Mouse (Mus musculus): ENCODE results near the gene Rbfox1.

The Rbfox1 gene

GRCm38 (mm10) chr16:5884746-5885689 lies at the start of gene Rbfox1:
Gene Rbfox1 (plus strand): TSS chr16:5885355.
- DNase-seq = peak; percentile 55

- DNase-seq = no peak
Measured at GRCm38 (mm10) chr16:5836744-5837143, 48.4 kb upstream of the Rbfox1 start.

- DNase-seq = no peak
Measured at GRCm38 (mm10) chr16:5841167-5841566, 44.0 kb upstream of the Rbfox1 start.

GRCm38 (mm10) chr16:5845645-5846044 lies 39.5 kb upstream of the Rbfox1 start:
- no peak for DNase-seq

DNA sequence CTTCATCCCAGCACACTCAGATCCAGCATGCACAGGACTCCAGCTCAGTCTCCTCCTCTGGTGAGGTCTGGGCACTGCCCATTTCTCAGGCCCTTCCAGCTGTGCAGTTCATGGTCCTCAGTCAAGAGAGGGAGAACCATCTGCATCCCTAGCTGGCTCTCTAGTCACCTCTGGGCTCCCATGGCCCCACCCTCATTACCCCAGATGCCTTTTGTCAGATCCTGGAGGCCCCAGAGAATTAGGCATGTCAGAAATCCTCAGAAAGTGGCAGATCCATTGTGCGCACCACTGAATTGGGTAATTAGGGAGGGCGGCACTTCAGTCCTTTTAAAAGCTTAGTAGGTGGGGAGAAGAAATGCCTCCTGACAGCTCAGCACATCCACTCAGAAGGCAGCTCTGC lies 32.1 kb upstream of the Rbfox1 start:
- DNase-seq = no peak

DNA sequence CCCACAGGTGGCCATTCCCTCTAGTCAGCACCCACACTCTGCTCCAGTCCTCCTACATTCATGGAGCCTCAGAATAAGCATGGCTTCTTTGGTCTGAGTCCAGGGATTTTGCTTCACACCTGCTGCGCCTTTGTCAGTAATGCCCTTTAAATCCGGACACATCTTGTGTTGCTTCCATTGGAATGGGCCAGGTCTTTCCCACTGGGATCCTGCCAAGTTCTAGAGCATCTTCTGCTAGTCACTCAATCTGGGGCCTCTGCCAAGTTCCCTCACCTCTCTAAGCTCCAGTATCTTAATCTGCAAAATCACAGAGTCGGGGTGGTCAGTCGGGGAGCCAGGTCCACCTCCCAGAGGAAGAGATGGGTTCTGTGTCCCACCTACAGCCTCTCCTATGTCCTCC lies 20.8 kb upstream of the Rbfox1 start:
- peak; percentile 41 for DNase-seq

DNA sequence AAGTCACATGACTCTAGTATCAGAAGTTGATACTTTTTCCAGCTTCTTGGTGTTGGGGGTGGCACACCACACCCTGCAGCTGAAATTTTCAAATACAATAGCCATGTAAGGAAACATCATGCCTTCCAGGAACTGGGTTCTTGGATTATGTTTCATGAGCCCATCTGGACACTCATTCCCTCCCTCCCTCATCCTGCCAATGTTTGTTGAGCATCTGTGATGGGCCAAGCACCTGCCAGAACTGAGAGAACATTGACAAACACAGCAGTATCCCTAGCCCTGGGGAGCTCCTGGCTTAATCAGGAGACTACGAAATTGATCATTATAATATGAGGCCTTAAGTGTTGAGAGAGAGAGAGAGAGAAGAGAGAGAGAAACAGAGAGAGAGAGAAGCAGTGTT lies 18.2 kb upstream of the Rbfox1 start:
- no peak for DNase-seq

DNA sequence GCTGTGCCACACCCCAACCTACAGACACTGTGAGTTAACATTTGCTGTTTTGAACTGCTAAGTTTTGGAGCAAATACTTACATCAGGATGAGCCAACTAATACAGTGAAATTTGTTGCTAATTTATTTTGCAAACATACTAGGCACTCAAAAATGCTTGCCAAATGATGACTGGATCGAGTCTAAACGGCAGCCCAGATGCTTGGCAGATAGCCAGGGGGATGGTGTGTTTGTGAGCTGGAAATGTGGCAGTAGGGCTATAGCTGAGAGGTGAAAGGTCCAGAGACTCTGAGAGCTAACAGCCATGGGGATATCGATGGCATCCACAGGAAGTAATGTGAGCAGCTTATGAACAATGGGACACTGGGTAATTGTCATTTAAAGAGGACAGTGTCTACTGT lies 14.8 kb upstream of the Rbfox1 start:
- no peak for DNase-seq

DNA sequence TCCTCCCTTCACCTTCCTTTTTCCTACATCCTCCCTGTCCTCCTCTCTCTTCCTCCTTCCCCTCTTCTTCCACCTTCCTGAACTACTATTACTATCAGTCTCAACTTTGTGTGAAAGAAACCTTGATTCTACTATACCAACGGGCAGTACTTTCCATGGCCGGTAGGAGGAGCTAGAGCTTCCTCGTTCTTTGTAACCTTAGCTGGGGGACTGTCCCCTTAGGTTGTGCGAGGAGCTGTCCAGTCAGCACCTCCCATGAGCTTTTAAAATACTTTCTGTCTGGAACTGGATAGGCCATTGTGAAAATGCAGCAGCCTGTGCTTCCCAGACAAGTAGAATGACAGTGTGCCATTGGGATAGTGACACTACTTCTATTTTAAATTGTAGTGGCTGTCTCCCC lies 3.3 kb upstream of the Rbfox1 start:
- peak; percentile 59 for DNase-seq

DNA sequence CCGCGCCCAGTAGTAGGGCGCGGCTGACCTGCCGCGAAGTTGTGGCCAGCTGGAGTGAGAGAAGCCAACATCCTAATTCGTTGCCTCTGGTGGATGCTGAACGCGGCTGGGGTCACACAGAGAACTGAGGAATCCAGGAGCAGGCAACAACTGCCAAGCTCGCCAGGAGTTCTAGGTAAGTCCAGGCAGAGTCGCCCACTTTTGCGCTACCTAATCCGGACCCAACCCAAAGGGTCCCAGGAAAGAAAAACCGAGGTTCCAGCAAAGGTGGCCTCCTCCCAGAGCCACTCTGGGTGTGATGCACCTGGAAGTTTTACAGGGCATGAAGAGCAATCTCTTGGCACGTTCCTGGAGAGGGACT lies 515 bp downstream of the Rbfox1 start:
- no peak for DNase-seq

GRCm38 (mm10) chr16:5895564-5895963 lies 10.4 kb downstream of the Rbfox1 start:
- no peak for DNase-seq

DNA sequence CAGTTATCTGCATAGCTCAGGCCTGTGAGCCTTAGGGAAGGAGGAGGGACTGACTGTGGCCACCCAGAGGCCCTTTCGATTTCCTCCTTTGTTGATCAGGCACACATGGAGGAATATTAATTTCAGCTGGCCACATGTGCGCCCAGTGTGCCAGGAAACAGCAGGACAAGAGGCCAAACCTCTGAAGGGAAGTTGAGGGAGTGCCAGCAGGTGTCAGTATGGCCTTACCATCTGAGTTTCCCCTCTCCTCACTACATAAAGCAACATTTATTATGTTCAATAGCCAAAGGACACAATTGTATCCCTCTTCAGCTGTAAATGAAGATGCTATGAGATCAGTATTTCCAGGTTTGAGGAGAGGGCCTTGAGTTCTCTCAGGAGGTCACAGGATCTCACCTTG lies 13.2 kb downstream of the Rbfox1 start:
- no peak for DNase-seq

DNA sequence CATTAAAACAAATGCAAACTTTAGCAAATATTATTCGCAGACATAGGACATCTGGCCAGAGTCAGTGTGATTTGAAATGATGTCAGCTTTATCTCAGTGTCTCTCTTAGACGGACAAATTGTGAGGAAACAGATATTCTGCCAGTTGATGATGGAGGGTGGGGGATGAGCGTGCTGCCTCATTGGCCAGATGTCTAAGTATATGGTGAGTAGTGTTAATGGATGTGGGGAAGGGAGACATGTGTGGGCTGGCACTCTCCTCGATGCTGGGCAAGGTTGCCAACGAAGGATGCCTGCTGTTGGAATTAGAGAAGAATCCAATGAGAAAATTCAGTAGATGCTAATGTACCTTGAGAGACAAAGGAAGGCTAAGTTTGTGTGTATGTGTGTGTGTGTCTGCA lies 25.6 kb downstream of the Rbfox1 start:
- peak; percentile 16 for DNase-seq

DNA sequence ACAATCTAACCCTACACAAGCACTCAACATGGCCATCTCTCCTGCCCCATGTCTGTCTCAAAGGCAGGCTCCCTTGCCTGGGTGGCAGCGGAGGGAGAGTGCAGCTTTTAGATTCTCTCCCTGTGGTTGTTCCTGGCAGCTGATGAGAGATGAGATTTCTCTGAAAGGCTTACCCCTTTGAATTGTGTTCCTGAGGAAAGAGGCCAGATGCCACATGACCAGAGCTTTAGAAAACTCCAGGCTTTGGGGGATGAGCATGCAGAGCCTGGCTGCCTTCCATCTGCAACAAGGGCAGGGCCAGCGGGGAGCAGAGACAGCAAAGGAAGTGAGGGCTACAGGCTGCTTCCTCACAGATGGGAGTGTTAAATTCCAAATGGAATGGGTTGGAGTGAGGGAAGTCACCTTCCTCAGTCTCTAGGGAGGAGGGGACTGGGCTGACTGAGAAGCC lies 26.7 kb downstream of the Rbfox1 start:
- peak; percentile 90 for DNase-seq

DNA sequence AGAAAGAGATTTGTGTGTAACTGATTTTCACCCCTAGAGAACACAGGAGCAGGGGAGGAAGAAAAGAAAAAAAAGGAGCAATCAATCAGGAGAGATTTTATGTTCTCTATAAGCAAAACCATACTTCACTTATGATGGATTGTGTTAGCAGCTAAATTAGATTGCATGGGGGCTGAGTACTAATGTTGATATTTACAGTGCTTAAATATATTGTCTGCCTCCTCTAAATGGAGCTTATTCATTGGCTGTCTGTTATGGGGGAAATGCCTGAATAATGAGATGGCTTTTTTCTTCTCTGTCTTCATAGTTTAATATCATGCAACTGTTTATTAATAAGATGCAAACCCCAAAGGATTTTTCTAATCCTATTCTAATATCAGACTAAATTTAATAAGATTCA lies 32.8 kb downstream of the Rbfox1 start:
- no peak for DNase-seq

- no peak for DNase-seq
Measured at GRCm38 (mm10) chr16:5926986-5927385, 41.8 kb downstream of the Rbfox1 start.

GRCm38 (mm10) chr16:5931680-5932079 lies 46.5 kb downstream of the Rbfox1 start:
- peak; percentile 79 for DNase-seq

DNA sequence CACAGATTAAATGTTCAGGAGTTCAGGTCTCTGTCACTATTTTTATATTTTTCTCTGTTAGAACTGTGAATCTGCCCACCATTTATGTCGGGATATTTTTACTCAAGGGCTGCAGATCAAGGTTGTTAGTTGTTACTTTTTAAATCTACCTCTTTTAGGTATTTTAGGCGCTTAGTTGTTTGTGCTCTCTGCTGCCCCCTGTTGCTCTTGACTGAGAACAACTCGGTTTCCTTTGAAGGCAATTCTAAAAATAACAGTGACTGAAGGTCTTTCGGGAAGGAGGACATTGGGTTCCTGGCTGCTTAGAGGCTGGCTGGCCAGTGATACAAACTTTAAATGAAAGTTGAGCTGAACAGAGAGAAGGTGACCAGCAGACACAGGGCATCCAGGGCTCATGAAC lies 54.9 kb downstream of the Rbfox1 start:
- no peak for DNase-seq

- DNase-seq = no peak
Measured at GRCm38 (mm10) chr16:5945682-5946081, 60.5 kb downstream of the Rbfox1 start.

GRCm38 (mm10) chr16:5953106-5953505 lies 68.0 kb downstream of the Rbfox1 start:
- no peak for DNase-seq

- no peak for DNase-seq
Measured at GRCm38 (mm10) chr16:5957418-5957817, 72.3 kb downstream of the Rbfox1 start.

DNA sequence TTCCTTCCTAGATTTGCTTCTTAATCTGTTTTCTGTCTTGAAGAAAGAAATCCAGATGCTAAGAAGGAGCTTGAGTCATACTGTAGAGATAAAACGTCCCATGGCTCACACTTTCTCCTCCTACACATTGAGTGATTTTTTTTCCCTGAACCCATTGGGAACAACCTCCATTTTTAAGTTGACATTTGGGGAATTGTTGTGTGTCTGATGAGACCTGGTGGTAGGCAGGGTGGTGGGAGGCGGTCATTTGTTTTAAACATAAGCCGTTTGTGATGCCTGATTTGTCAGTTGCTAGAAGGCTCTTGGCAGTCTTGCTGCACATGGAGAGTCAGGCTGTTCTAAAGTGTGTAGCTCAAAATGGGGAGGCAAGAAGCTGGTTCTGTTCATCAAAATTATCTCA lies 76.6 kb downstream of the Rbfox1 start:
- DNase-seq = no peak

- no peak for DNase-seq
Measured at GRCm38 (mm10) chr16:5974172-5974571, 89.0 kb downstream of the Rbfox1 start.

DNA sequence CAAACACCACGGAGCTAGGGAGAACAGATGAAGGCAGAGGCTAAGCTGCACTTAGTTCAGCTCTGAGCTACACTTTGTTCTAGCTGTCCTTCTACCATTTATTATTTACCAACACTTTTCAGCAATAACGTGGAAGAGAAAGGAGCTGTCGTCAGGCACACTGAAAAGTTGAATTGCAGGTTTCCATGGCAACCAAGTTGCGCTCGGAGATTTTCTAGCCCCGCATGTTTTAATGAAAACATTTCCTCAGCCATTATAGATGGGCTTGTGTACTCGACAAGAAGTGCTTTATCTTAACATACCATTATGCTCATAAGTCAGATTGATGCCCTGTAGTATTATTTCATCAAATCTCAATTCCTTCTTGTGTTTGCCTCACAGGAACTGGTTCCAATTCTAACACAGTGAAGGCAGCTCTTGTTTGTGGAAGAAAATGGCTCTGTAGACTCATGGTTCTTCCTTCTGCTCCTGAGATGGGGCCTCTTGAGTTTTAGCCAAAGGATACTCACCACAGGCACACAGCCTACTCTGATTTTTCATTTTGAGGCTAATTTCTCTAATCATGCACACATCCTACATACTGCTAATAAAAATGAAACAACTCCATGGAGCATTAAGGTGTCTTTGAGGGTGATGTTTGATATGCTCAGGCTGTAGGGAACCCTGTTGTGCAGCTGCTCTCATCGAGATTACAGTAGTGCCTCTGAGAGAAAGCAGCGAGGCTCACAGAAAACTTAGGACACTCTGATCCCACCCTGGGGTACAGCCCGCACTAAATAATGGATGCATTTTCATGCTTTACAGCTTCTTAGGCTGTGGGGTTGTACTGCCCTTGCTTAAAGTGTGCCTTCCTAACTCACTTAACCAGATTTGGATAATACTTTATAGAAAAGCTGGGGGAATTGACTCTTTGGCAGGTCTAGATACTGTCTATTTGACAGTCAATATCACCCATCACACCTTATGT lies 107.2 kb downstream of the Rbfox1 start:
- DNase-seq = no peak

Data from cerebellum, adult 11 months (tissue).